Mouse (Mus musculus): ENCODE results near the gene Adora1. TPM values are rescaled to one million over a fixed set of nuclear protein-coding genes. Genes with fewer than 3 reads are reported as not detected.

Adora1 gene
- polyA plus RNA-seq, 1 experiment from 2014 or later: 0.06 TPM

- H3K27ac ChIP-seq: no peak overlapping the region
- no peaks in the 10 kb centered on the region for H3K36me3 ChIP-seq
- H3K27me3 ChIP-seq (replicated peaks): peaks cover 85% of the 10 kb centered on the region
- H3K9me3 ChIP-seq (replicated peaks): no peaks in the 10 kb centered on the region
- peaks cover 19% of the 10 kb centered on the region; the same call in 1 of the 2 replicates for H3K4me1 ChIP-seq
- no peak overlapping the region for H3K4me3 ChIP-seq
- 12% methylated on average over 3 of the region's 3 CpGs for WGBS (ENCODE audit: insufficient replicate concordance)
- no peak overlapping the region for H3K4me2 ChIP-seq
- ATAC-seq: no peak
- no peak overlapping the region for H3K9ac ChIP-seq
Measured at GRCm38 (mm10) chr1:134236142-134236541, 911 bp upstream of the Adora1 start.

GRCm38 (mm10) chr1:134234455-134235390, 508 bp downstream of the Adora1 start:
- no peaks in the 10 kb centered on the region for H3K9me3 ChIP-seq (replicated peaks)
- H3K27me3 ChIP-seq (replicated peaks): peaks cover 78% of the 10 kb centered on the region
- no peak for ATAC-seq
- H3K4me2 ChIP-seq: peak overlapping the region; percentile 58
- H3K36me3 ChIP-seq: no peaks in the 10 kb centered on the region
- H3K9ac ChIP-seq: no peak overlapping the region
- peak overlapping the region; percentile 32 for H3K4me3 ChIP-seq
- WGBS (ENCODE audit: insufficient replicate concordance): 3% methylated on average over 41 of the region's 41 CpGs
- H3K27ac ChIP-seq: no peak overlapping the region
- peaks cover 19% of the 10 kb centered on the region; the same call in 1 of the 2 replicates for H3K4me1 ChIP-seq

DNA sequence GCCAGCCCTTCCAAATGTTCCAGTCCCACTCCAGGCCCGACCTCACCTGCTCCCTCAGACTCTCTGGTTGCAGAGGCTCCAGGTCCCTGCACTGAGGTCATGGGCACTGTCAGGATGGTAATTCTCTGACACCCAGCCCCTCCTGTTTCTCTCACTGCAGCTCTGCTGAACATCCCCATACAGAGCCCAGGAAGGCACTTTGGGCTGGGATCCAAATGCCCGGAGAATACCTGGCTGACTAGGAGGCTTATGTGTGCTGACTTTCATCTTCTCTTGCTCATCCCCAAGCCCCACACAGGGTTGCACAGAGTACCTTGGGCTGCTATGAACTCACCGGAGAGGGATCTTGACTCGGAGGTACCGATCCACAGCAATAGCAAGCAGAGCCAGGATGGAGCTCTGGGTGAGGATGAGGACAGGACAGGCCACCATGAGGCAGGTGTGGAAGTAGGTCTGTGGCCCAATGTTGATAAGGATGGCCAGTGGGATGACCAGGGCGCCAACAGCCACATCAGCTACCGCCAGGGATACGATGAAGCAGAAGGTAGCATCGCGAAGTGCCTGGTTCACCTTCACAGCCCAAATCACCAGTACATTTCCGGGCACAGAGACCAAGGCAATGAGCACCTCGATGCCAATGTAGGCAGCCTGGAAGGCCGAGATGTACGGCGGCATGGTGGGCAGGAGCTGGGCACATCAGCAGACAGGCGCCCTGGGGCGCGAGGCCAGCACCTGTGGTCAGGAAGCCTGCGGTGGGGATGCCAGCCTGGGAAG, 1.4 kb downstream of the Adora1 start:
- Histone ChIP-seq H3K36me3 (no peaks in the 10 kb centered on the region), H3K9ac (no peak overlapping the region), H3K4me2 (no peak overlapping the region), H3K4me1 (peaks cover 15% of the 10 kb centered on the region; the same call in 1 of the 2 replicates), H3K4me3 (no peak overlapping the region), H3K9me3 (replicated peaks) (no peaks in the 10 kb centered on the region), H3K27me3 (replicated peaks) (peaks cover 74% of the 10 kb centered on the region), H3K27ac (no peak overlapping the region)
- ATAC-seq: no peak
- 36% methylated on average over 19 of the region's 19 CpGs for WGBS (ENCODE audit: insufficient replicate concordance)

DNA sequence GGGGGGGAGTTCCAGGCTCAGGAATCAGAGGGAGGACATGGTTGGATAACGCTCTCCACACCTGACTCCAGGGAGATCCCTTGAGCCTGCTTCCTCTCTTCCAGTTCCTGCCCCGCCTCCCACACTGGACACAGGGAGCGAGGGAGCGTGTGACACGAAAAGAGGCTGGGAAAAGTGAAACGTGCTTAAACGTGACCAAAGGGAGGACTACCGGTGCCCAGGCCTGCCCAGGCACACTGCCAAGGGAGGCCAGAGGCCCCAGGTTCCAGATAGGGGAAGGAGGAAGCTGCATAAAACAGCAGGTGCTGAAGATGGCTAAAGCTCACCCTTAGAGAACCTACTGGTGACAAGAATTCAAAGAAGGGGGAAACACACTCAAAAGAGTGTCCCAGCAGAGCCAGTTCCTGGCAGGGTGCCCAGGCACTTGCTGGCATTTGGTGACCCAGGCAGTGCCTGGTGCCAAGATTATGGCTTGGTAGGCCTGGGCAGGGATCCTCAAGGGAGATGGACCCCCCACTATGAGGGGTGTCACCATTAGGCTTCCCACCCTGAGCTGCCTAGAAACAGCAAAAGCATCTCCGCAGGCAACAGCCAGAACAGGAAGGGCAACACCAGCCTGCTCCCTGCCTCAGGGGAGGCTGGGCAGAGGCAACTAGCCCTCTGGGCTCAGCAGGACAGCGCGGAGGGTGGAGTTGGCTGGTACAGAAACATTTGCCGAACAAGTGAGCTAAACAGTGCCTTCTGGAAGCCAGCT, 2.3 kb downstream of the Adora1 start:
- Histone ChIP-seq H3K27me3 (replicated peaks) (peaks cover 69% of the 10 kb centered on the region), H3K4me2 (no peak overlapping the region), H3K9me3 (replicated peaks) (no peaks in the 10 kb centered on the region), H3K36me3 (no peaks in the 10 kb centered on the region), H3K4me3 (no peak overlapping the region), H3K9ac (no peak overlapping the region), H3K4me1 (peaks cover 11% of the 10 kb centered on the region; the same call in 1 of the 2 replicates), H3K27ac (no peak overlapping the region)
- ATAC-seq: no peak
- 58% methylated on average over 12 of the region's 12 CpGs for WGBS (ENCODE audit: insufficient replicate concordance)

GRCm38 (mm10) chr1:134232326-134232725, 2.9 kb downstream of the Adora1 start:
- Histone ChIP-seq H3K4me1 (peaks cover 11% of the 10 kb centered on the region; the same call in 1 of the 2 replicates), H3K4me3 (no peak overlapping the region), H3K27me3 (replicated peaks) (peaks cover 69% of the 10 kb centered on the region), H3K9ac (no peak overlapping the region), H3K4me2 (no peak overlapping the region), H3K27ac (no peak overlapping the region), H3K9me3 (replicated peaks) (no peaks in the 10 kb centered on the region), H3K36me3 (no peaks in the 10 kb centered on the region)
- WGBS (ENCODE audit: insufficient replicate concordance): 71% methylated on average over 8 of the region's 8 CpGs
- no peak for ATAC-seq

- H3K4me3 ChIP-seq: no peak overlapping the region
- ATAC-seq: no peak
- WGBS (ENCODE audit: insufficient replicate concordance): 15% methylated on average over 3 of the region's 3 CpGs
- H3K9ac ChIP-seq: no peak overlapping the region
- H3K9me3 ChIP-seq (replicated peaks): no peaks in the 10 kb centered on the region
- H3K36me3 ChIP-seq: no peaks in the 10 kb centered on the region
- peaks cover 66% of the 10 kb centered on the region for H3K27me3 ChIP-seq (replicated peaks)
- H3K4me2 ChIP-seq: no peak overlapping the region
- peaks cover 11% of the 10 kb centered on the region; the same call in 1 of the 2 replicates for H3K4me1 ChIP-seq
- no peak overlapping the region for H3K27ac ChIP-seq
Measured at GRCm38 (mm10) chr1:134231681-134232080, 3.5 kb downstream of the Adora1 start.

DNA sequence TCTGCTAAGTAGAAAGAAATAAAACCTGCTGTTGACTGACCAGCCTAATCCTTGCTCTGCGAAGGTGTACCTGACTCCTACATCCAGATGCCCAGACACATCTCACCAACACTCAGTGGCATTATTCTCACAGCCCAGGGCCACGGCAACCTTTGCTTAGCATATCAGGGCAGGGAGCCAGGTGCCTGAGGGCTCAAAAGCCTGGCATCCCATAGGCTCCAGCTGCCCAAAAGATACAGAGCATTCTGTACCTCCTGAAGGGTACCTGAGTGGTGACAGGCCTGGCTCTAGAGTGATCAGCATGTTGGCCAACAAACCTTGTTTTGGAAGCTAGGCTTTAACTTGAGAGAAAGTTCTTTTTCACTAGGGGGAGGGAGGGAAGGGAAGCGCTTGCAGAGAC, 4.0 kb downstream of the Adora1 start:
- 63% methylated on average over 3 of the region's 3 CpGs for WGBS (ENCODE audit: insufficient replicate concordance)
- Histone ChIP-seq H3K4me3 (no peak overlapping the region), H3K27me3 (replicated peaks) (peaks cover 66% of the 10 kb centered on the region), H3K27ac (no peak overlapping the region), H3K9me3 (replicated peaks) (no peaks in the 10 kb centered on the region), H3K4me2 (no peak overlapping the region), H3K4me1 (peaks cover 11% of the 10 kb centered on the region; the same call in 1 of the 2 replicates), H3K9ac (no peak overlapping the region), H3K36me3 (no peaks in the 10 kb centered on the region)
- ATAC-seq: no peak

- Histone ChIP-seq H3K4me1 (peaks cover 10% of the 10 kb centered on the region; the same call in 1 of the 2 replicates), H3K4me3 (no peak overlapping the region), H3K9ac (no peak overlapping the region), H3K27ac (no peak overlapping the region), H3K4me2 (no peak overlapping the region), H3K36me3 (no peaks in the 10 kb centered on the region), H3K9me3 (replicated peaks) (no peaks in the 10 kb centered on the region), H3K27me3 (replicated peaks) (peaks cover 66% of the 10 kb centered on the region)
- 69% methylated on average over 10 of the region's 10 CpGs for WGBS (ENCODE audit: insufficient replicate concordance)
- ATAC-seq: no peak
Measured at GRCm38 (mm10) chr1:134230638-134231228, 4.5 kb downstream of the Adora1 start.

DNA sequence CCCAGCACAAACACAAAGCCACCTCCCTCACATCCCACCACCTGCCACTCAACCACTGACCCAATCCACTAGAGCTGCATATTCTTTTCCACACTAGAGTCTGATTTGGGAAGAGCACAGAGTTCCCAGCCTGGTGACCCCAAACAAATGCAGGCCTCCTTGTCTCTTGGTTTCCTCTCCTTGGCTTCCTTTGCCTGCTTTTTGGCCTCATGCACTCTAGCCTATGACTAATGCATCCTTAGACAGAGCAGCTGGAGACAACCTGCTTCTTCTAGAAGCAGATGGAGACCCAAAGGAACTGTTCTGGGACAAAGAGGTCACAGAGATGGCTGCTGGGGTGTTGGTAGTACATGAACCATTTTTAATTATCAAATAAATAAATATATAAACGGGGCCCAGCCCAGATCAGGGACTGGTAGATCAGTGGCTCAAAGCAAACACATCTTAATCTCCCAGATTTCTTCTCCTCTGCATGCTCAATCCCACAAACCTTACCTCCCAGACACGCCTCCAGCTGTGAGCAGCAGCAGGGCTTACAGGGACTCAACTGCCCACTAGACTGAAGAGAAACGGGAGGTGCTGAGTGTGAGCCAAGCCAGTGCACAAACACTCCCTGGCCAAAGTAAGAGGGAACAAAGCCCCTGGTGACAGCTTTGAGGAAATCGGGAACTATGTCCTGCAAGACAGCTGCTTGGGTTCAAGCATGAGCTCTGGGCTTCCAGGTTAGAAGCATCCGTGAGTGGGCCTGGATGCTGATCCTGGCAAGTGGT, 5.2 kb downstream of the Adora1 start:
- no peaks in the 10 kb centered on the region for H3K36me3 ChIP-seq
- H3K4me3 ChIP-seq: no peak overlapping the region
- H3K9me3 ChIP-seq (replicated peaks): no peaks in the 10 kb centered on the region
- H3K9ac ChIP-seq: no peak overlapping the region
- no peak overlapping the region for H3K27ac ChIP-seq
- H3K4me1 ChIP-seq: peaks cover 3% of the 10 kb centered on the region; the same call in 1 of the 2 replicates
- 58% methylated on average over 5 of the region's 5 CpGs for WGBS (ENCODE audit: insufficient replicate concordance)
- no peak overlapping the region for H3K4me2 ChIP-seq
- ATAC-seq: no peak
- peaks cover 66% of the 10 kb centered on the region for H3K27me3 ChIP-seq (replicated peaks)

- no peak overlapping the region for H3K9ac ChIP-seq
- ATAC-seq: no peak
- no peak overlapping the region for H3K4me2 ChIP-seq
- 36% methylated on average over 8 of the region's 8 CpGs for WGBS (ENCODE audit: insufficient replicate concordance)
- H3K9me3 ChIP-seq (replicated peaks): no peaks in the 10 kb centered on the region
- H3K27ac ChIP-seq: no peak overlapping the region
- H3K4me3 ChIP-seq: no peak overlapping the region
- peaks cover 7% of the 10 kb centered on the region for H3K4me1 ChIP-seq
- no peaks in the 10 kb centered on the region for H3K36me3 ChIP-seq
- H3K27me3 ChIP-seq (replicated peaks): peaks cover 62% of the 10 kb centered on the region
Measured at GRCm38 (mm10) chr1:134226739-134227138, 8.5 kb downstream of the Adora1 start.

DNA sequence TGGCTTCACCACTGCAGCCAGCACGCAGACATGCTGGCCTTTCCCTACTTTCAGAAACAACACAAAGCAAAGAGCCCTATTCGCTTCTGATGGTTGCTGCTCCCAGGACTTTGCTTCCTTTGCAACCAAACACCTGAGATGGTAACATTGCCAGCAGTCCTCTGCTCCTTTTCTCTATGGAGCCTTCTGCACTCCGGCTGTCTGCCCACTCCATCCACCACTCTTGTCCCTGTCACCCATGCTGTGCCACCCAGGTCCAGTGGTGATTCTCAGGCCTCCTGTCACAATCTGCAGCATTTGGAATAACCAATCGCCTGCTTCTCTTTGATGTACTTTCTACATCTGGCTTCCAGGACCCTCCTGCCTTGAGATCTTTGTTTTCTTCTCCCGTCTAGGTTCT, 9.9 kb downstream of the Adora1 start:
- Histone ChIP-seq H3K27me3 (replicated peaks) (peaks cover 63% of the 10 kb centered on the region), H3K4me1 (peaks cover 14% of the 10 kb centered on the region), H3K4me2 (no peak overlapping the region), H3K9me3 (replicated peaks) (no peaks in the 10 kb centered on the region), H3K4me3 (no peak overlapping the region), H3K27ac (no peak overlapping the region), H3K36me3 (no peaks in the 10 kb centered on the region), H3K9ac (no peak overlapping the region)
- 77% methylated on average over 5 of the region's 5 CpGs for WGBS (ENCODE audit: insufficient replicate concordance)
- no peak for ATAC-seq

Data from liver, embryonic 12.5 days (tissue).